In genomic region chr2:157565898-157566259, GRCm38 (mm10) we compare ENCODE assay signal across 8 mouse cellular contexts. TPM values are rescaled to one million over a fixed set of nuclear protein-coding genes. Genes with fewer than 3 reads are reported as not detected.
DNase-seq lines count a peak whose midpoint lies in the region; ATAC-seq and TF ChIP-seq lines count a peak whose summit lies in the region.

No protein-coding gene starts in this region.

- peaks cover 10% of the 10 kb centered on the region; the same call in 1 of the 2 replicates for H3K4me1 ChIP-seq in kidney, embryonic 14.5 days (ENCODE audit: control insufficient read depth, insufficient read depth, low read length)
- H3K4me1 ChIP-seq in bone marrow macrophage, adult 2 months (ENCODE audit: control insufficient read depth, insufficient read depth, low read length) = peaks cover 21% of the 10 kb centered on the region
- peaks cover 43% of the 10 kb centered on the region for H3K4me1 ChIP-seq in hindbrain, embryonic 13.5 days (replicated peaks)
- H3K4me1 ChIP-seq in midbrain, embryonic 13.5 days (replicated peaks) = peaks cover 53% of the 10 kb centered on the region

- peak overlapping the region; percentile 91 for H3K4me3 ChIP-seq in kidney, embryonic 14.5 days (ENCODE audit: low read length)
- H3K4me3 ChIP-seq in bone marrow macrophage, adult 2 months (ENCODE audit: insufficient read depth, low read length) = peak overlapping the region; percentile 70
- H3K4me3 ChIP-seq in hindbrain, embryonic 13.5 days = peak overlapping the region; percentile 87
- peak overlapping the region; percentile 92 for H3K4me3 ChIP-seq in midbrain, embryonic 13.5 days (replicated peaks)

- under 1% methylated on average over 35 of the region's 35 CpGs for WGBS in kidney, embryonic 14.5 days
- WGBS in hindbrain, embryonic 13.5 days = 0% methylated on average over 32 of the region's 35 CpGs
- WGBS in midbrain, embryonic 13.5 days = under 1% methylated on average over 32 of the region's 35 CpGs

- TF ChIP-seq CTCF in bone marrow macrophage, adult 2 months (IDR thresholded peaks at IDR 0.05; ENCODE audit: low read depth, low read length) = no peak

- peak overlapping the region; percentile 91 for H3K9ac ChIP-seq in kidney, embryonic 14.5 days (ENCODE audit: low read depth, low read length)
- peak overlapping the region; percentile 96 for H3K9ac ChIP-seq in hindbrain, embryonic 13.5 days
- H3K9ac ChIP-seq in midbrain, embryonic 13.5 days (replicated peaks) = peak overlapping the region; percentile 99

- H3K27me3 ChIP-seq in kidney, embryonic 14.5 days (ENCODE audit: control insufficient read depth, insufficient read depth, low read length) = no peaks in the 10 kb centered on the region
- no peaks in the 10 kb centered on the region for H3K27me3 ChIP-seq in hindbrain, embryonic 13.5 days
- no peaks in the 10 kb centered on the region for H3K27me3 ChIP-seq in midbrain, embryonic 13.5 days

- H3K9me3 ChIP-seq in kidney, embryonic 14.5 days (ENCODE audit: control insufficient read depth, low read length) = peaks cover 12% of the 10 kb centered on the region
- peaks cover 19% of the 10 kb centered on the region for H3K9me3 ChIP-seq in hindbrain, embryonic 13.5 days
- H3K9me3 ChIP-seq in midbrain, embryonic 13.5 days = peaks cover 22% of the 10 kb centered on the region; the same call in 1 of the 2 replicates

- no peak for DNase-seq in kidney, adult 9 months
- no peak for DNase-seq in adrenal gland, adult 8-10 months
- no peak for DNase-seq in right cerebral cortex, postnatal 4 days
- DNase-seq in layer of hippocampus, postnatal 10 days (ENCODE audit: low spot score in 2 of 2) = no peak

- TF ChIP-seq POLR2A in bone marrow macrophage, adult 2 months (IDR thresholded peaks at IDR 0.05; ENCODE audit: borderline replicate concordance, low read depth, low read length) = no peak

- peak overlapping the region; percentile 75 for H3K27ac ChIP-seq in kidney, embryonic 14.5 days (ENCODE audit: low read depth, low read length)
- peak overlapping the region; percentile 89; the same call in 1 of the 2 replicates for H3K27ac ChIP-seq in bone marrow macrophage, adult 2 months (ENCODE audit: insufficient read depth, low read depth, low read length)
- H3K27ac ChIP-seq in hindbrain, embryonic 13.5 days = peak overlapping the region; percentile 91
- peak overlapping the region; percentile 92 for H3K27ac ChIP-seq in midbrain, embryonic 13.5 days

- peak overlapping the region; percentile 77 for H3K4me2 ChIP-seq in kidney, embryonic 14.5 days (replicated peaks; ENCODE audit: low read depth, low read length)
- H3K4me2 ChIP-seq in hindbrain, embryonic 13.5 days = peak overlapping the region; percentile 87
- H3K4me2 ChIP-seq in midbrain, embryonic 13.5 days (replicated peaks) = peak overlapping the region; percentile 77

- ATAC-seq in kidney, embryonic 14.5 days (ENCODE audit: low FRiP score, low TSS enrichment) = peak; percentile 51
- peak; percentile 15; the same call in 1 of the 2 replicates for ATAC-seq in hindbrain, embryonic 13.5 days (ENCODE audit: low FRiP score)
- peak; percentile 19; the same call in 1 of the 2 replicates for ATAC-seq in midbrain, embryonic 13.5 days

- H3K36me3 ChIP-seq in kidney, embryonic 14.5 days (ENCODE audit: control insufficient read depth, insufficient read depth, low read length) = peaks cover 7% of the 10 kb centered on the region; the same call in 1 of the 2 replicates
- H3K36me3 ChIP-seq in hindbrain, embryonic 13.5 days = peaks cover 35% of the 10 kb centered on the region
- peaks cover 32% of the 10 kb centered on the region for H3K36me3 ChIP-seq in midbrain, embryonic 13.5 days

RNA-seq across cellular contexts. Expression of gene Blcap, which starts 5.2 kb away (rescaled TPM):
- polyA plus RNA-seq in kidney, embryonic 14.5 days (2014; fragmentation: Nextera tagmentation; extraction: Ambion mirVana) = 48.7 and 49.5 TPM in 2 replicates
- 33.5 and 37.3 TPM in 2 replicates for polyA plus RNA-seq in bone marrow macrophage, adult 2 months (2012; ENCODE audit: insufficient read depth, insufficient read length, missing spikeins)
- 219 and 232 TPM in 2 replicates for polyA plus RNA-seq in hindbrain, embryonic 13.5 days (2015; fragmentation: Nextera tagmentation; extraction: Ambion mirVana)
- polyA plus RNA-seq in midbrain, embryonic 13.5 days (2015; fragmentation: Nextera tagmentation; extraction: Ambion mirVana) = 246 and 256 TPM in 2 replicates
- total RNA-seq in adrenal gland, adult 8-10 months (2022) = 10 to 100 TPM; 81.0 to 96.7 (median 91.6) TPM
- 100 to 1,000 TPM; 140 to 151 TPM for total RNA-seq in layer of hippocampus, postnatal 10 days (2021)

RNA-seq across cellular contexts. Expression of gene Nnat, which starts 6.0 kb away (rescaled TPM):
- polyA plus RNA-seq in kidney, embryonic 14.5 days (2014; fragmentation: Nextera tagmentation; extraction: Ambion mirVana) = 248 and 307 TPM in 2 replicates
- not detected in 2 replicates for polyA plus RNA-seq in bone marrow macrophage, adult 2 months (2012; ENCODE audit: insufficient read depth, insufficient read length, missing spikeins)
- polyA plus RNA-seq in hindbrain, embryonic 13.5 days (2015; fragmentation: Nextera tagmentation; extraction: Ambion mirVana) = 6,024 and 6,534 TPM in 2 replicates
- polyA plus RNA-seq in midbrain, embryonic 13.5 days (2015; fragmentation: Nextera tagmentation; extraction: Ambion mirVana) = 8,644 and 8,868 TPM in 2 replicates
- 100 to 1,000 TPM in 2 of 4 experiments, 10 to 100 TPM in 2; 42.5 to 190 (median 123) TPM for total RNA-seq in adrenal gland, adult 8-10 months (2022)
- 1,000 to 10,000 TPM; 1,193 to 1,435 TPM for total RNA-seq in layer of hippocampus, postnatal 10 days (2021)

Comparison
In these comparisons a context has a peak if more than half of its experiments do, and no peak if none do; other contexts are left out.
1. RNA of gene Nnat, which starts 6.0 kb away (polyA plus RNA-seq): 8,644 to 8,868 TPM in midbrain, embryonic 13.5 days, 6,024 to 6,534 TPM in hindbrain, embryonic 13.5 days and 248 to 307 TPM in kidney, embryonic 14.5 days; not detected in bone marrow macrophage, adult 2 months; every median in the first group is over 100 times any median in the second.
2. Peak in every context shown above with its lines, with median percentiles within 50 percentile points of each other: ATAC-seq, H3K27ac ChIP-seq, H3K4me2 ChIP-seq, H3K4me3 ChIP-seq and H3K9ac ChIP-seq.